Mouse (Mus musculus) CH12.LX (cell line): ENCODE measurements at regions not wholly inside any gene's neighbourhood (a gene's known extent, or its start where the extent isn't known, plus 50 kb on each side); places are given as distances from the start of the nearest gene placed in this dataset.
A peak's percentile ranks its signal among the peaks of the same experiment; 100 is the strongest.

Experiments
- DNase-seq: peaks from one replicate; pipeline ENCODE4 v3.0.0-alpha.2; 2013; ENCODE audit errors: extremely low read depth
- H3K27ac ChIP-seq: 2 replicates; pipeline ENCODE4 v1.5.1; 2012; ENCODE audit warnings: low read depth, mild to moderate bottlenecking, control low read depth, moderate library complexity; ENCODE audit not compliant: insufficient read depth
- H3K27me3 ChIP-seq: replicated peaks from 2 replicates; pipeline ENCODE3; 2012; ENCODE audit warnings: inconsistent platforms
- H3K36me3 ChIP-seq, 2 experiments: replicated peaks in 1 of 2; 2 replicates each; pipeline versions ENCODE3 to v1.6.1; 2012; ENCODE audit warnings: inconsistent platforms in 1 of 2, low read length in 1 of 2, mild to moderate bottlenecking in 1 of 2, mixed read lengths in 1 of 2, moderate library complexity in 1 of 2; ENCODE audit not compliant: control insufficient read depth in 1 of 2, insufficient read depth in 1 of 2
- H3K4me1 ChIP-seq, 2 experiments: 2 replicates each; pipeline ENCODE4 v1.6.1; 2012; ENCODE audit warnings: inconsistent platforms in 1 of 2, moderate library complexity in 1 of 2; ENCODE audit not compliant: insufficient read depth in 2 of 2, control insufficient read depth in 1 of 2
- H3K4me2 ChIP-seq: 2 replicates; pipeline ENCODE4 v1.6.1; 2012; ENCODE audit warnings: low read depth, mild to moderate bottlenecking, control low read depth; ENCODE audit not compliant: poor library complexity, insufficient read depth, severe bottlenecking
- H3K4me3 ChIP-seq, 3 experiments: fragments of 150-350 bp in 1 of 3; sonication (generic) in 1 of 3; replicated peaks in 1 of 3; 2 replicates each; pipeline versions ENCODE3 to v1.5.1; 2011 to 2012; ENCODE audit warnings: low read depth in 2 of 3, low read length in 2 of 3, mild to moderate bottlenecking in 2 of 3, moderate library complexity in 2 of 3, control low read depth in 1 of 3, improper control_type of control experiment in 1 of 3, inconsistent platforms in 1 of 3, mixed read lengths in 1 of 3; ENCODE audit not compliant: poor library complexity in 1 of 3
- H3K79me2 ChIP-seq: replicated peaks from 2 replicates; pipeline ENCODE4 v1.6.1; 2012; ENCODE audit warnings: mild to moderate bottlenecking, moderate library complexity; ENCODE audit not compliant: control insufficient read depth, poor library complexity, insufficient read depth, severe bottlenecking; ENCODE audit errors: extremely low read depth
- H3K9ac ChIP-seq: 2 replicates; pipeline ENCODE4 v1.6.1; 2012; ENCODE audit warnings: low read depth, mild to moderate bottlenecking, control low read depth, moderate library complexity; ENCODE audit not compliant: insufficient read depth
- H3K9me3 ChIP-seq: replicated peaks from 2 replicates; pipeline ENCODE3; 2012; ENCODE audit warnings: low read length, inconsistent platforms, mixed read lengths
- BHLHE40 ChIP-seq: IDR thresholded peaks from 2 replicates; pipeline ENCODE4 v1.6.1; 2011; ENCODE audit warnings: mild to moderate bottlenecking, low read depth, low read length, improper control_type of control experiment
- CHD2 ChIP-seq: IDR thresholded peaks from 2 replicates; pipeline ENCODE4 v1.6.1; 2011; ENCODE audit warnings: low read length, improper control_type of control experiment
- CTCF ChIP-seq, 2 experiments: IDR thresholded peaks in 1 of 2; conservative IDR thresholded peaks in 1 of 2; 2 replicates each; pipeline ENCODE4 v1.5.1; 2011 to 2012; ENCODE audit warnings: low read depth in 2 of 2, low read length in 2 of 2, improper control_type of control experiment in 1 of 2, inconsistent platforms in 1 of 2, mild to moderate bottlenecking in 1 of 2, moderate library complexity in 1 of 2
- ELF1 ChIP-seq: IDR thresholded peaks from 2 replicates; pipeline ENCODE4 v1.6.1; 2014; ENCODE audit warnings: low read depth, mild to moderate bottlenecking, inconsistent platforms, low read length, improper control_type of control experiment
- EP300 ChIP-seq: IDR thresholded peaks from 2 replicates; pipeline ENCODE4 v1.6.1; 2011; ENCODE audit warnings: low read length, improper control_type of control experiment
- ETS1 ChIP-seq: conservative IDR thresholded peaks from 2 replicates; pipeline ENCODE4 v1.6.1; 2012; ENCODE audit warnings: low read depth, mild to moderate bottlenecking, inconsistent platforms, low read length, improper control_type of control experiment, moderate library complexity
- HCFC1 ChIP-seq: IDR thresholded peaks from 2 replicates; pipeline ENCODE4 v1.6.1; 2012; ENCODE audit warnings: low read depth, mild to moderate bottlenecking, inconsistent platforms, low read length, improper control_type of control experiment
- IRF4 ChIP-seq: IDR thresholded peaks from 2 replicates; pipeline ENCODE4 v1.6.1; 2014; ENCODE audit warnings: low read depth, mild to moderate bottlenecking, inconsistent platforms, low read length, improper control_type of control experiment
- JUN ChIP-seq: IDR thresholded peaks from 2 replicates; pipeline ENCODE4 v1.6.1; 2011; ENCODE audit warnings: low read depth, mild to moderate bottlenecking, low read length, improper control_type of control experiment, moderate library complexity; ENCODE audit not compliant: insufficient read depth
- KAT2A ChIP-seq: IDR thresholded peaks from 2 replicates; pipeline ENCODE4 v1.6.1; 2012; ENCODE audit warnings: low read length, improper control_type of control experiment, inconsistent platforms; ENCODE audit not compliant: insufficient replicate concordance
- MAFK ChIP-seq: IDR thresholded peaks from 2 replicates; pipeline ENCODE4 v1.6.1; 2011; ENCODE audit warnings: low read length, improper control_type of control experiment; ENCODE audit not compliant: insufficient replicate concordance
- MAX ChIP-seq: IDR thresholded peaks from 2 replicates; pipeline ENCODE4 v1.6.1; 2011; ENCODE audit warnings: low read length, improper control_type of control experiment
- MEF2A ChIP-seq: IDR thresholded peaks from 2 replicates; pipeline ENCODE4 v1.6.1; 2014; ENCODE audit warnings: low read depth, mild to moderate bottlenecking, inconsistent platforms, low read length, improper control_type of control experiment, borderline replicate concordance
- POLR2A ChIP-seq: IDR thresholded peaks from 2 replicates; pipeline ENCODE4 v1.6.1; 2011; ENCODE audit warnings: low read depth, mild to moderate bottlenecking, improper control_type of control experiment, low read length
- POLR2AphosphoS2 ChIP-seq: IDR thresholded peaks from 2 replicates; pipeline ENCODE4 v1.6.1; 2011; ENCODE audit warnings: low read depth, low read length, improper control_type of control experiment
- RAD21 ChIP-seq: IDR thresholded peaks from 2 replicates; pipeline ENCODE4 v1.6.1; 2011; ENCODE audit warnings: low read depth, mild to moderate bottlenecking, low read length, improper control_type of control experiment, moderate library complexity
- SMC3 ChIP-seq: IDR thresholded peaks from 2 replicates; pipeline ENCODE4 v1.6.1; 2011; ENCODE audit warnings: low read depth, low read length, improper control_type of control experiment
- TBP ChIP-seq: conservative IDR thresholded peaks from 2 replicates; pipeline ENCODE4 v1.6.1; 2011; ENCODE audit warnings: low read depth, low read length, improper control_type of control experiment
- TCF12 ChIP-seq: IDR thresholded peaks from 2 replicates; pipeline ENCODE4 v1.6.1; 2014; ENCODE audit warnings: low read depth, mild to moderate bottlenecking, inconsistent platforms, low read length, improper control_type of control experiment
- USF1 ChIP-seq: IDR thresholded peaks from 2 replicates; pipeline ENCODE4 v1.6.1; 2014; ENCODE audit warnings: low read depth, mild to moderate bottlenecking, inconsistent platforms, low read length, improper control_type of control experiment
- ZC3H11A ChIP-seq: IDR thresholded peaks from 2 replicates; pipeline ENCODE4 v1.6.1; 2012; ENCODE audit warnings: low read depth, mild to moderate bottlenecking, inconsistent platforms, low read length, improper control_type of control experiment
- ZNF384 ChIP-seq: IDR thresholded peaks from 2 replicates; pipeline ENCODE4 v1.6.1; 2012; ENCODE audit warnings: low read depth, low read length, improper control_type of control experiment, inconsistent platforms
- dilution Hi-C: fragments of 300-500 bp; cut with MboI; formaldehyde crosslinking; loops from 2 replicates; pipeline ENCODE4 v1.14.3; 2020; ENCODE audit warnings: low sequenced_read_pairs; ENCODE audit not compliant: extremely low pct_unique_long_range_greater_than_20kb, extremely low pct_ligation_motif_present
- in situ Hi-C: fragments of 300-500 bp; cut with MboI; formaldehyde crosslinking; loops from 3 replicates; pipeline ENCODE4 v1.14.3; 2019; ENCODE audit warnings: low sequenced_read_pairs, low pct_ligation_motif_present, low pct_unique_long_range_greater_than_20kb, mixed read lengths

DNA sequence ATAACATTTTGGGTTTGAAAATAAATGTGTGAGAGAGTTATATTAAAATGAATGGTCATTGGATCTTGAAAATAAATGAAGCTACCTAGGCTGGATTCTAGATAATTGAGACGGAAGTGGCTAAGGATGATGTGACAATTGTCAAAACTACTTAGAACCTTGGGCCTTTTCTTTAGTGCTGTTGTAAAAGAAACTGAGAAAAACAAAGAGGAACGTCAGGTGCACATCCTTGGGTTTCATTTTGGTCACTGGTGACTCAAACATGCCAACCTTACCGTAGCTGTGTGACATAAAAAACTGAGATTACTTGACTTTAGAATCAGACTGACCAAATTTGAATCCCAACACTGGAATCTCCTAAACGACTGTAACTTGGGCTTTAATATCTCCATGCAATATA lies 644.6 kb upstream of the Gm10131 start (continued):
- peak; percentile 94 for TF ChIP-seq ETS1
- TF ChIP-seq IRF4: peak; percentile 94
- TF ChIP-seq EP300: peak; percentile 95
- no peak for TF ChIP-seq ZC3H11A
- TF ChIP-seq TCF12: peak; percentile 91
- TF ChIP-seq, all 38 proteins: peak for 12

DNA sequence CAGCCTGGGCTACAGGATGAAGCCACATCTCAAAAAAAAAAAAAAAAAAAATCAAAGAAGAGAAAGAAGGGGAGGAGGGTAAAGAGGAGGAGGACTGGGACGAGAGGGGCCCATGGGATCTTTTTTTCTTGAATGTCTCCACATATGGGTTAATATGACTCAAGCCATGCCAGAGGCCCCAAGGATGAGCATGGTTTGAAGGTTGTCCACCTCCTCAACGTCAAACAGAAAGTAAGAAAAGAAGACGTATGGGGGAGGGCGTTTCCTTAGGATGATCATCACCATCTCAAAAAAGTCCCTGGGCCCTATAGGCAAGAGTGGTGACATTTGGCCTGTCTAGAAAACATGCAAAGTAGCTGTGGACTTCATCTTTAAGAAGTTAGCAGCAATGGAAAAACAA lies 643.9 kb upstream of the Gm10131 start:
- Histone ChIP-seq H3K9ac (peak overlapping the region; percentile 20; the same call in 1 of the 2 replicates), H3K4me1 (peaks cover 20 to 51% of the 10 kb centered on the region in 2 experiments), H3K27me3 (no peaks in the 10 kb centered on the region), H3K36me3 (no peaks in the 10 kb centered on the region), H3K4me3 (no peak overlapping the region), H3K4me2 (peak overlapping the region; percentile 60), H3K27ac (peak overlapping the region; percentile 86), H3K9me3 (no peaks in the 10 kb centered on the region), H3K79me2 (no peaks in the 10 kb centered on the region)
- in situ Hi-C loops (loop anchor here (5.0 kb wide), 1 partner anchor 37 kb away; no protein-coding TSS in a partner anchor), dilution Hi-C loops (no loop called here)
- TF ChIP-seq POLR2A (no peak), TCF12 (peak; percentile 47), CTCF (conservative IDR thresholded peaks at IDR 0.05 in 1 of 2, IDR thresholded peaks at IDR 0.05 in 1 of 2; ENCODE audit: low read depth in 2 of 2, low read length in 2 of 2) (no peak), ELF1 (0 out of 2 replicates have a peak, but pooled peaks have one; percentile 0), SMC3 (no peak), CHD2 (peak; percentile 42), JUN (peak; percentile 34), EP300 (peak; percentile 19; the same call in 1 of the 2 replicates), MEF2A (no peak; the same call in 1 of the 2 replicates), KAT2A (no peak), IRF4 (peak; percentile 82), TBP (peak; percentile 28; the same call in 1 of the 2 replicates), MAX (no peak), RAD21 (peak; percentile 0), POLR2AphosphoS2 (no peak), BHLHE40 (peak; percentile 58), ZNF384 (peak; percentile 94), MAFK (no peak), USF1 (no peak), HCFC1 (no peak)
- peak; percentile 75 for DNase-seq
